In the genomic region with DNA sequence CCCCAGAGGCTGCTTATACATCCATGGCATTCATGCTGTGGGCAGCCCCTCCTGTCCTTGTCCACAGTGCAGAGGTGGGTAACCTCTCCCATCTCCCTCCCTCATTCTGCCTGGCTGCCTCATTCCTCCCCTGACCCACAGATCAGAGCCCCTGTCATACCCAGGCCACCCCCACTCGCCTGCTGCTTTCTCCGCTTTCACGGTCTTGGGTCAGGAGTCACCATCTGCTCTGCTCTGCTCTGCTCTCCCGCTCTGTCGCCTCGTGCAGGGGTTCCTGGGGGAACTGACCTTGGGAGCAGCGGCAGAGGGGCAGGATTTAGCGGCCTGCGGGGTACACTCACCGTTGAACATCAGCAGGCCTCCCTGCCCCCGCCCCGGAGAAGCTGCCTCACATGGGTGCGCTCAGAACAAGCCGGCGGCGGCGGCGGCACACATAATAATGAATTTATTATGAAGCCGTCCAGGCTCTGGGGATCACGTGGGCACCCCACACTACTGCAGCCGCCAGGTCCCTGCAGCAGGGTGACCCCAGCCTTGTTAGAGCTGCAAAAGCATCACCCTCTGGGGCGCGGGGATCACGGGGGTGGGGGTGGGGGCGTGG, we compare ENCODE assay signal across 8 mouse cellular contexts. TPM values are rescaled to one million over a fixed set of nuclear protein-coding genes. Genes with fewer than 3 reads are reported as not detected.
DNase-seq lines count a peak whose midpoint lies in the region; ATAC-seq and TF ChIP-seq lines count a peak whose summit lies in the region.

No protein-coding gene starts in this region.

- no peaks in the 10 kb centered on the region for H3K9me3 ChIP-seq in lung, postnatal 0 days (ENCODE audit: low read length)
- no peaks in the 10 kb centered on the region for H3K9me3 ChIP-seq in hindbrain, postnatal 0 days (ENCODE audit: low read length)
- no peaks in the 10 kb centered on the region for H3K9me3 ChIP-seq in midbrain, postnatal 0 days (ENCODE audit: low read length)

- H3K36me3 ChIP-seq in lung, postnatal 0 days (ENCODE audit: insufficient read depth, low read length) = no peaks in the 10 kb centered on the region
- H3K36me3 ChIP-seq in hindbrain, postnatal 0 days (ENCODE audit: insufficient read depth, low read length) = no peaks in the 10 kb centered on the region
- no peaks in the 10 kb centered on the region; the same call in 1 of the 2 replicates for H3K36me3 ChIP-seq in midbrain, postnatal 0 days (ENCODE audit: insufficient read depth, low read length)

- 32% methylated on average over 25 of the region's 25 CpGs for WGBS in lung, postnatal 0 days
- 9% methylated on average over 25 of the region's 25 CpGs for WGBS in hindbrain, postnatal 0 days
- WGBS in midbrain, postnatal 0 days = 8% methylated on average over 25 of the region's 25 CpGs

- no peak overlapping the region for H3K27ac ChIP-seq in lung, postnatal 0 days (ENCODE audit: low read length)
- peak overlapping the region; percentile 70 for H3K27ac ChIP-seq in hindbrain, postnatal 0 days
- peak overlapping the region; percentile 72 for H3K27ac ChIP-seq in midbrain, postnatal 0 days (ENCODE audit: low read depth, low read length)

- no peak overlapping the region for H3K4me3 ChIP-seq in lung, postnatal 0 days (ENCODE audit: low read depth, low read length)
- H3K4me3 ChIP-seq in hindbrain, postnatal 0 days (ENCODE audit: low read length) = 0 out of 2 replicates have a peak overlapping the region, but pooled peaks have one; percentile 3
- H3K4me3 ChIP-seq in midbrain, postnatal 0 days (ENCODE audit: low read depth, low read length) = 0 out of 2 replicates have a peak overlapping the region, but pooled peaks have one; percentile 2

- DNase-seq in adrenal gland, postnatal 14 days = peak; percentile 62
- no peak for DNase-seq in adrenal gland, postnatal 25 days
- DNase-seq in lung, postnatal 0 days (ENCODE audit: low spot score) = peak; percentile 46
- no peak for DNase-seq in lung, postnatal 4 days
- DNase-seq in hindbrain, postnatal 0 days (ENCODE audit: low spot score) = peak; percentile 60
- DNase-seq in midbrain, postnatal 0 days (ENCODE audit: low spot score) = peak; percentile 59
- DNase-seq in testis, postnatal 14 days (ENCODE audit: low spot score) = no peak
- no peak for DNase-seq in frontal cortex, postnatal 36 days (ENCODE audit: low spot score in 2 of 2)

- H3K27me3 ChIP-seq in lung, postnatal 0 days (replicated peaks; ENCODE audit: insufficient read depth, low read length) = no peaks in the 10 kb centered on the region
- no peaks in the 10 kb centered on the region for H3K27me3 ChIP-seq in hindbrain, postnatal 0 days (ENCODE audit: insufficient read depth, low read length)
- H3K27me3 ChIP-seq in midbrain, postnatal 0 days (ENCODE audit: insufficient read depth, low read length) = no peaks in the 10 kb centered on the region

- H3K4me2 ChIP-seq in lung, postnatal 0 days (replicated peaks; ENCODE audit: low read depth, low read length) = no peak overlapping the region
- H3K4me2 ChIP-seq in hindbrain, postnatal 0 days (ENCODE audit: low read depth, low read length) = peak overlapping the region; percentile 46
- peak overlapping the region; percentile 45 for H3K4me2 ChIP-seq in midbrain, postnatal 0 days (ENCODE audit: low read depth, low read length, poor library complexity, severe bottlenecking)

- no peak overlapping the region for H3K9ac ChIP-seq in lung, postnatal 0 days (replicated peaks; ENCODE audit: low read depth)
- peak overlapping the region; percentile 28; the same call in 1 of the 2 replicates for H3K9ac ChIP-seq in hindbrain, postnatal 0 days (replicated peaks; ENCODE audit: low read length)
- H3K9ac ChIP-seq in midbrain, postnatal 0 days (replicated peaks; ENCODE audit: low read length, poor library complexity, severe bottlenecking) = peak overlapping the region; percentile 46

- TF ChIP-seq EP300 in lung, postnatal 0 days (IDR thresholded peaks at IDR 0.05) = no peak

- peaks cover 27% of the 10 kb centered on the region for H3K4me1 ChIP-seq in lung, postnatal 0 days (ENCODE audit: insufficient read depth, low read depth, low read length)
- peaks cover 46% of the 10 kb centered on the region for H3K4me1 ChIP-seq in hindbrain, postnatal 0 days (ENCODE audit: insufficient read depth, low read length)
- peaks cover 47% of the 10 kb centered on the region for H3K4me1 ChIP-seq in midbrain, postnatal 0 days (ENCODE audit: insufficient read depth, low read length)

- peak; percentile 30 for ATAC-seq in lung, postnatal 0 days
- peak; percentile 19; the same call in 1 of the 2 replicates for ATAC-seq in hindbrain, postnatal 0 days
- 0 out of 2 replicates have a peak, but pooled peaks have one; percentile 18 for ATAC-seq in midbrain, postnatal 0 days (ENCODE audit: low FRiP score)

- TF ChIP-seq CTCF in lung, postnatal 0 days (IDR thresholded peaks at IDR 0.05) = no peak
- no peak for TF ChIP-seq CTCF in hindbrain, postnatal 0 days (IDR thresholded peaks at IDR 0.05; ENCODE audit: low read depth)
- no peak for TF ChIP-seq CTCF in midbrain, postnatal 0 days (IDR thresholded peaks at IDR 0.05)

RNA-seq across cellular contexts. Expression of a gene that starts 39.7 kb away (rescaled TPM):
- 10.3 and 15.5 TPM in 2 replicates for total RNA-seq in adrenal gland, postnatal 14 days (2021)
- 12.2 and 12.4 TPM in 2 replicates for total RNA-seq in adrenal gland, postnatal 25 days (2021)
- polyA plus RNA-seq in lung, postnatal 0 days (2015; fragmentation: Nextera tagmentation; extraction: Ambion mirVana) = 10.9 and 13.4 TPM in 2 replicates
- 2.8 and 12.3 TPM in 2 replicates for total RNA-seq in hindbrain, postnatal 0 days (2014; rRNA removed)
- 17.2 and 20.6 TPM in 2 replicates for polyA plus RNA-seq in hindbrain, postnatal 0 days (2015; fragmentation: Nextera tagmentation; extraction: Ambion mirVana)
- total RNA-seq in midbrain, postnatal 0 days (2014; rRNA removed) = 5.8 and 18.1 TPM in 2 replicates
- polyA plus RNA-seq in midbrain, postnatal 0 days (2015; fragmentation: Nextera tagmentation; extraction: Ambion mirVana) = 8.4 and 11.3 TPM in 2 replicates

Comparison
In these comparisons a context has a peak if more than half of its experiments do, and no peak if none do; other contexts are left out.
1. DNase-seq: peak in adrenal gland, postnatal 14 days (single experiment), lung, postnatal 0 days (single experiment), hindbrain, postnatal 0 days (single experiment) and midbrain, postnatal 0 days (single experiment); none in adrenal gland, postnatal 25 days (single experiment), lung, postnatal 4 days (0 of 2), testis, postnatal 14 days (single experiment) and frontal cortex, postnatal 36 days (0 of 2).
2. Peak in every context shown above with its lines, with median percentiles within 50 percentile points of each other: ATAC-seq.